Mouse (Mus musculus) hindbrain, embryonic 16.5 days (tissue): ENCODE measurements at regions not wholly inside any gene's neighbourhood (a gene's known extent, or its start where the extent isn't known, plus 50 kb on each side); places are given as distances from the start of the nearest gene placed in this dataset.

Source experiments
- ATAC-seq: fragments of 200-750 bp; cut with Nextera tagmentation; 2 replicates; pipeline ENCODE4 v1.8.0; 2017; ENCODE audit warnings: moderate TSS enrichment, moderate library complexity
- H3K27ac ChIP-seq: fragments of 300-500 bp; sonication (generic); 2 replicates; pipeline ENCODE4 v1.5.1; 2014; ENCODE audit warnings: low read depth, mild to moderate bottlenecking, control low read depth, low read length, moderate library complexity
- H3K27me3 ChIP-seq: fragments of 300-500 bp; sonication (generic); replicated peaks from 2 replicates; pipeline ENCODE4 v1.6.1; 2014; ENCODE audit warnings: low read length; ENCODE audit not compliant: control insufficient read depth, insufficient read depth
- H3K36me3 ChIP-seq: fragments of 300-500 bp; sonication (generic); 2 replicates; pipeline ENCODE4 v1.6.1; 2014; ENCODE audit warnings: mild to moderate bottlenecking, low read length, moderate library complexity, mixed read lengths; ENCODE audit not compliant: control insufficient read depth, insufficient read depth
- H3K4me1 ChIP-seq: fragments of 300-500 bp; sonication (generic); 2 replicates; pipeline ENCODE4 v1.6.1; 2014; ENCODE audit warnings: low read depth, low read length; ENCODE audit not compliant: control insufficient read depth, insufficient read depth
- H3K4me2 ChIP-seq: fragments of 300-500 bp; sonication (generic); 2 replicates; pipeline ENCODE4 v1.6.1; 2014; ENCODE audit warnings: mild to moderate bottlenecking, low read length, control low read depth, moderate library complexity
- H3K4me3 ChIP-seq: fragments of 300-500 bp; sonication (generic); 2 replicates; pipeline ENCODE4 v1.5.1; 2014; ENCODE audit warnings: mild to moderate bottlenecking, low read length, control low read depth, moderate library complexity
- H3K9ac ChIP-seq: fragments of 300-500 bp; sonication (generic); 2 replicates; pipeline ENCODE4 v1.6.1; 2014; ENCODE audit warnings: low read depth, mild to moderate bottlenecking, control low read depth, low read length, moderate library complexity
- H3K9me3 ChIP-seq: fragments of 300-500 bp; sonication (generic); 2 replicates; pipeline ENCODE4 v1.6.1; 2014; ENCODE audit warnings: mild to moderate bottlenecking, low read length, moderate library complexity; ENCODE audit not compliant: control insufficient read depth
- WGBS: fragments of 180-500 bp; shearing (Covaris S2); extraction: QIAGEN DNeasy Blood & Tissue Kit; methylation state at CpG from one replicate; pipeline ENCODE4 v1.1.7; 2014; 5-methylcytosine and 5-hydroxymethylcytosine counted together

DNA sequence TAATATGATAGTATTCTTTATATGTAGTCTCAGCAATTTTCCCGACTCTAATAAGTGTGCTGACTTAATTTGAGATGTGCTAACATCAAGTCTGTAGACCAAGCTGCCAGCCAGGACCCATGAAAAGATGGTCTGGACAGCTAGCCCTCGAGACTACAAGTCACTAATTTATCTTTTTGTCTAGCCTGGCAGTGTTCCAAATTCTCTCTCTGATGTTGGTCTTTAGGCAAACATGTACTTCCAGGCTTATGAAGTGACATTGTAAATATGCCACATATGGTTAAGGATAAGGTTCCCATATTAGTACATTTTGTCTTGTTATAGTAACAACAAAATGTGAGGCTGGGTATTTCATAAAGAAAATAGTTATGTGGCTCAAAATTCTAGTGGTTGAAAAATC, 288.5 kb downstream of the Ice1 start:
- WGBS, result 52% methylated on average over 2 of the region's 2 CpGs
- Histone ChIP-seq H3K4me3 (no peak overlapping the region), H3K4me1 (no peaks in the 10 kb centered on the region), H3K9me3 (no peaks in the 10 kb centered on the region), H3K27me3 (no peaks in the 10 kb centered on the region), H3K27ac (no peak overlapping the region), H3K4me2 (no peak overlapping the region), H3K36me3 (no peaks in the 10 kb centered on the region), H3K9ac (no peak overlapping the region)
- no peak for ATAC-seq

DNA sequence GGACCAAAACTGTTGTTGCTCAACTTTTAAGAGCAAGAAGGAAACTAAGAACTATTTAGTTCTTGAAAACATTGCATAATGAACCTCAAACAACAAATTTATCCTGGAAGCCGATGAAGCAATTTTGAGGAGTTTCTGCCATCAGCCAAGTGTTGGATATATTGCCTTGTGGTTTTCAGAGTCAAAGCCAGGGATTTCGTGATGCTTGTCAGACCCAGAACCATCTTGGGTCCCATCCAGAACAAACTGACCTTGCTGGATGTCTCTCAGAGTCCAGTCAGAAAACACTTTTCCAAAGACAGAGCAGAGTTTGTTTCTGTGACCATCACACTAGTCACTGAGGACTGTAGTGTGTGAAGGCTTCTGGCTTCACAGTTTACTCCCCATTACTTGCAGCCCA, 267.8 kb downstream of the Ice1 start:
- 79% methylated on average over 2 of the region's 2 CpGs for WGBS
- no peak for ATAC-seq
- no peak overlapping the region for H3K4me3 ChIP-seq

DNA sequence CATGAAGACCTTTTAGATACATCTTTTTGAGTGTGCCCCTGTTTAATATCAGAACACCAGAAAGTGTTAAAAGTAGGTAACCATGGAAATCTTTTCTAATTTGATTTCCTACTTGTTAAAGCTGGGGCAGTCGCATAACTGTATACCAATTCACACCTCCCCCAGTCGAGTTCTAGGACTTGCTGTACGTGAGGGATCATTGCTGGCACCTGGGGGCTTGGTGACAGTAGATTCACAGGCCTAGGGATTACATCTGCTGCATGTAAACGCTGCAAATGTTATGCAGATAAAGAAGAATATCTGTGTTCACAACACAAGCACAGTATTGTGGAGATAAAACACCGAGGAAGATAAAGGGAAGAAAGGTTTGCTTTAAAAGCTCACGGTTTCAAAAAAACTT, 256.7 kb downstream of the Ice1 start:
- H3K4me3 ChIP-seq, result no peak overlapping the region
- no peak overlapping the region for H3K27ac ChIP-seq
- H3K9me3 ChIP-seq, result no peaks in the 10 kb centered on the region
- no peak overlapping the region for H3K4me2 ChIP-seq
- H3K9ac ChIP-seq, result no peak overlapping the region
- no peaks in the 10 kb centered on the region for H3K4me1 ChIP-seq
- no peaks in the 10 kb centered on the region for H3K27me3 ChIP-seq
- no peaks in the 10 kb centered on the region for H3K36me3 ChIP-seq
- ATAC-seq, result no peak
- WGBS, result 70% methylated on average over 6 of the region's 6 CpGs

More for the DNA sequence above, 267.8 kb downstream of the Ice1 start:
- H3K27me3 ChIP-seq, result no peaks in the 10 kb centered on the region
- H3K27ac ChIP-seq, result no peak overlapping the region
- no peak overlapping the region for H3K9ac ChIP-seq
- no peaks in the 10 kb centered on the region for H3K36me3 ChIP-seq
- no peaks in the 10 kb centered on the region for H3K4me1 ChIP-seq
- H3K4me2 ChIP-seq, result no peak overlapping the region
- H3K9me3 ChIP-seq, result no peaks in the 10 kb centered on the region

DNA sequence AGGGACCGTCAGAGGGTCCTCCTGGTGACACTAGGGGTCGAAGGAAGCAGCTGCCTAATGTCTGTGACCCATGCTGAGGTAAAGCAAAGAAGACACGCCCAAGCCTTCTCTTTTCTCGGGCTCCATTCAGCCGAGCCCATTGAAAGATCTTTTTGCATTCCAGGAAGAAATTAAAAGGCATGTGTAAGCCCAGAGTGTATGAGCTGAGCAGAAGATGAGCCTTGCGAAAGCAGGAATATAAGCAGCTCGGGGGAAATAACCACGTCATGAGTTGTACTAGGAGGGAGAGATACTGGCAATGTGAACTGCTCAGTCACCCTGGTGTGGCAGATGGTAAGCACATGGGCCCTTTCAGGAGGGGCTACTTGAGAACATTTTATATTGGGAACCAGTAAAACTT, 252.1 kb downstream of the Ice1 start:
- no peak overlapping the region for H3K4me2 ChIP-seq
- no peaks in the 10 kb centered on the region for H3K9me3 ChIP-seq
- H3K27ac ChIP-seq, result no peak overlapping the region
- H3K4me3 ChIP-seq, result no peak overlapping the region
- ATAC-seq, result no peak
- 45% methylated on average over 8 of the region's 8 CpGs for WGBS
- no peak overlapping the region for H3K9ac ChIP-seq
- H3K36me3 ChIP-seq, result no peaks in the 10 kb centered on the region
- no peaks in the 10 kb centered on the region for H3K4me1 ChIP-seq
- no peaks in the 10 kb centered on the region for H3K27me3 ChIP-seq

DNA sequence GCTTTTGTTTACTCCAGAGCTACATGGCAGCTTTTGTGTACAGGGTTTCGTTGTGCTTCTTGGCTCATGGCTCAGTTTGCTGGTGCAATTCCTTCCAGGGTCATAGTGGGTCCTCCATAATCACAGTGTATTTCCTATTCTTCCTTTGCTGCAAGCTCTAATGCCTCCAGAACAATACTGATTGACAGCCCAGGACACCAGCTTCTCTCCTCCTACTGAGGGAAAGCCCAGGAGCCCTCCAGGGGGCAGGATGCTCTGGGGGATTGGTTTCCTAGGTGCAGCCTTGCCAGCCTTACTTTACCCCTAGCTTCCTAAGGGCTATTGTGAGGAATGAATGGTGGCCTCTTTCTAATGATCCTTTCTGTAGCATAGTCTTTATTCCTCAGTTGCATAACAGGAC, 224.6 kb downstream of the Ice1 start:
- Histone ChIP-seq H3K27ac (no peak overlapping the region), H3K9me3 (no peaks in the 10 kb centered on the region), H3K4me1 (no peaks in the 10 kb centered on the region), H3K9ac (no peak overlapping the region), H3K4me3 (no peak overlapping the region), H3K27me3 (no peaks in the 10 kb centered on the region), H3K36me3 (no peaks in the 10 kb centered on the region), H3K4me2 (no peak overlapping the region)
- 31% methylated on average over 1 of the region's 1 CpGs for WGBS
- peak; percentile 50; the same call in 1 of the 2 replicates for ATAC-seq

DNA sequence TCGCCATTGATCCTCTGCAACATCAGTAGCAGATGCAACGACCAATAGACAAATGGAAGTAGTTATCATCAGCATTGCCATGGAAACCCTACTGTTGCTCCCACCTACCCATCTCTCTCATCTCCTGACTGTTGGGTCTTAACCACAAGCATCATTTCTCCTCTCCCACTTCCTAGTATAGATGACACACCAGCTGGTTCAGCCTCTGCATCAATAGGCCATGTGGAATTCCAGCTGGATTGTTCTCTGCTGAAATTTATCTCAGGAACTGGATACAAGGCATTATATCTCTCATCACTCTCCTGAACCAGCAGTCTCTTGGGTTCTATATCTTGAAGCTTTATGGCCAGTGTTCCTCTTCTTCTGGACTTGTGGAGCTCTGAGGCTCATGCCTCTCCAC, 219.3 kb downstream of the Ice1 start:
- no peak overlapping the region for H3K9ac ChIP-seq
- no peaks in the 10 kb centered on the region for H3K27me3 ChIP-seq
- H3K4me2 ChIP-seq, result no peak overlapping the region
- WGBS, result 83% methylated on average over 2 of the region's 2 CpGs
- no peaks in the 10 kb centered on the region for H3K4me1 ChIP-seq
- no peak overlapping the region for H3K27ac ChIP-seq
- no peak overlapping the region for H3K4me3 ChIP-seq
- no peaks in the 10 kb centered on the region for H3K9me3 ChIP-seq
- H3K36me3 ChIP-seq, result no peaks in the 10 kb centered on the region
- ATAC-seq, result no peak

DNA sequence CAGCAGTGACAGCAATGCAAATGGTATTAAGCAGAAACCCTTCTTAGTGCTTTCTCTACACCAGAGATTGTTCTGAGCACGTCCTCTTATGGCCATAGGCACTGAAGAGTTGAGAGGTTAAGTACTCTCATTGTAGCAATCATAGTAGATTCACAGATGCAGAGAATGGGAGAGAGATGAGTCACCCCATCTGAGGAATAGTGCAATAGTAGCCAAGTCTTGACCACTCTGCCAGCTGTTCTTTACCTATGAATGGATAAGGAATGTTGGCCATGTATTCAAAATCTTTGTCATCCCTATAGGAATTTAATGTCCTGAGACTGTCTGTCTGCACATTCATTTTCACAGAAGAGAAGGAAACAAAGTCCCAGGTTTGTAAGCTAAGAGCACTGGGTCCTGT, 198.0 kb downstream of the Ice1 start:
- Histone ChIP-seq H3K4me1 (no peaks in the 10 kb centered on the region), H3K9me3 (no peaks in the 10 kb centered on the region), H3K4me2 (no peak overlapping the region), H3K4me3 (no peak overlapping the region), H3K9ac (no peak overlapping the region), H3K36me3 (no peaks in the 10 kb centered on the region), H3K27me3 (no peaks in the 10 kb centered on the region), H3K27ac (no peak overlapping the region)
- no peak for ATAC-seq
- WGBS, result 61% methylated on average over 1 of the region's 1 CpGs

DNA sequence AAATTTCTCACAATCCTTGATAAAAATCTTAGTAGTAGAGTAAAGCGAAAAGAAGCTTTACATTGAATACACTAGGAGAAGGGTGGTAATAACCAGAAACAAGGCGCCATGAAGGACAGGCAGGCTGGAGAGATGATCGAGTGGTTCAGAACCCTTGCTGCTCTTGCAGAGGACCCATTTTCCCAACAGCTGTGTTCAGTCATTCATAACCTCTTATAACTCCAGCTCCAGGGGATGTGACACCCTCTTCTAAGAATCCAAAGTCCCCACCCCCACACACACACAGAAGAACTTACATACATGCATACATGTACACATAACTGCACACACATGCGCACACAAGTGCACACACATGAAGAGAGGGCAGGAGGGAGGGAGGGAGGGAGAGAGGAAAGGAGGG, 190.5 kb downstream of the Ice1 start:
- Histone ChIP-seq H3K36me3 (no peaks in the 10 kb centered on the region), H3K27ac (no peak overlapping the region), H3K27me3 (no peaks in the 10 kb centered on the region), H3K4me2 (no peak overlapping the region), H3K9me3 (no peaks in the 10 kb centered on the region), H3K4me1 (no peaks in the 10 kb centered on the region), H3K9ac (no peak overlapping the region), H3K4me3 (no peak overlapping the region)
- no peak for ATAC-seq
- WGBS, result 91% methylated on average over 4 of the region's 4 CpGs

DNA sequence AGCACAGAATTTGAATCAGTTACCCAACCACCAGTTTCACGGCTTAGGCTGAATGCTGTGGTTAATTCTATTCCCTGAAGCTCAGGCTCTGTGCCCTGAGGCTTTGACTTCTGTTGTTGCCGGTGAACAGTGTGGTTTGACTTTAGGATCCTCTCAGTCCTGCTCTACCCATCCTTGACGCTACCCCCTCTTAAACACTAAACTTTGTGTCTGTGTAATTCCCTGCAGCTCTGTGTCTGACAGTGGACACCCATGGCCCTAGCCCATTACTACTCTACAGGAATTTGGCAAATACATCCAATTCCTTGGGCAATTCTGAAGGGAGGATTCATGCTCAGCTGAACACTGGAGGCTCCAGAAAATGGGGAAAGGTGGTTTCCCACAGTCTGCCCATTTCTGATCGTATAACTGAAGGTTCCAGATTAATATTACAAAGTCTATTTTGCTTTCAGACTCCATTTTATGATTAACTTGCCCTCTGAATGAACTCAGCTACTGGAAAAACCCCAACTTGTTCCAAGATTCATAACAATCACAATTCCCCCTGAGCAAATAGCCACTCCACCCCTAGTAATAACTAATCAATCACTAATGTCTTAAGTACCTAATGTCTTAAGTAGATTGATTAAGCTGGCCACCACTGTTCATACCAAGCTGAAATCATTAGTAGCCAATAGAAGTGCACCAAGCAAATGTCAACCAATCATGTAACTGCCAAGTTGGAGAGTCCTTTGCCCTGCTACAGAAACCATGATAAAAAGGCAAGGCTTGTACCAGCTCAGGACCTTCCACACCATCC, 182.6 kb downstream of the Ice1 start:
- no peaks in the 10 kb centered on the region for H3K4me1 ChIP-seq
- no peak overlapping the region for H3K27ac ChIP-seq
- H3K36me3 ChIP-seq, result no peaks in the 10 kb centered on the region
- H3K9ac ChIP-seq, result no peak overlapping the region
- no peak for ATAC-seq
- WGBS, result 70% methylated on average over 4 of the region's 4 CpGs
- no peak overlapping the region for H3K4me2 ChIP-seq
- H3K9me3 ChIP-seq, result no peaks in the 10 kb centered on the region
- no peaks in the 10 kb centered on the region for H3K27me3 ChIP-seq
- H3K4me3 ChIP-seq, result no peak overlapping the region
